Mouse (Mus musculus) embryonic stem cell, embryonic (primary cell): Measurements from ENCODE around the gene Gm28961.
"Not testable (repeated sequence)": the region's sequence is repeated elsewhere in the genome, so short reads cannot be mapped to it uniquely, and the experiment has no call there.

ENCODE experiments used
- CTCF ChIA-PET, 4 experiments: fragments of 300-600 bp in 2 of 4; fragments of 350-600 bp in 2 of 4; sonication (Branson Sonifier 250); formaldehyde crosslinking; loops; one replicate each; lab custom pipeline; 2022; ENCODE audit warnings: inconsistent platforms in 2 of 4; lab: Charles Lee
- POLR2A ChIA-PET, 4 experiments: fragments of 300-600 bp in 2 of 4; fragments of 350-600 bp in 2 of 4; sonication (Branson Sonifier 250); formaldehyde crosslinking; loops; one replicate each; lab custom pipeline; 2022; ENCODE audit warnings: antibody characterized with exemption in 4 of 4, inconsistent platforms in 1 of 4; lab: Charles Lee

Gm28961 gene

DNA sequence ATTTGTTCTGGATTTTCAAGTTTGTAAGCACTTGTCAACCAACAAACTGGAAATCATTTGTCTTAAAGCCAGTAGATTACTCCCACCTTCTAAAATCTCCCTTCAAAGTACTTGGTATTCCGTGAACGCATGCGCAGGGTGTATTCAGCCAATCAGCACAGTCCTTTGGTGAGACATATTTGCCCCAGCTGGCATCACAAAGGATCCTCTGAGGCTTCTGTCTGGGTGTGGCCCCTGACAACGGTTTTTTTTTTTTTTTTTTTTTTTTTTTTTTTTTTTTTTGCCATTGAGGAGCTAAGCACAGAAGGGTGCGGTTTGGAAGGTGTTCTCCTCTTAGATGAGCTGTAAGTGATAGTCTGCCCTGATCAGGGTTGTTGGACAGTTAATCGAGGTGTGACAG lies at the start of gene Gm28961:
Gene Gm28961 (plus strand): TSS at position 301 of the 400 bp plus-strand sequence.
- POLR2A ChIA-PET, CTCF ChIA-PET: not testable (repeated sequence)
